Mouse (Mus musculus) neural tube, embryonic 12.5 days (tissue): ENCODE results near the gene Fbxl21. TPM values are rescaled to one million over a fixed set of nuclear protein-coding genes. Genes with fewer than 3 reads are reported as not detected.

Experiments used
- ATAC-seq: fragments of 200-750 bp; cut with Nextera tagmentation; 2 replicates; pipeline ENCODE4 v1.8.0; 2017; ENCODE audit warnings: low read depth, mild to moderate bottlenecking, moderate TSS enrichment, moderate library complexity; ENCODE audit not compliant: low FRiP score
- H3K27ac ChIP-seq: fragments of 300-500 bp; sonication (generic); 2 replicates; pipeline ENCODE4 v1.5.1; 2016
- H3K27me3 ChIP-seq: fragments of 300-500 bp; sonication (generic); replicated peaks from 2 replicates; pipeline ENCODE4 v1.6.1; 2016; ENCODE audit warnings: mild to moderate bottlenecking
- H3K36me3 ChIP-seq: fragments of 300-500 bp; sonication (generic); 2 replicates; pipeline ENCODE4 v1.6.1; 2016; ENCODE audit warnings: mild to moderate bottlenecking
- H3K4me1 ChIP-seq: fragments of 300-500 bp; sonication (generic); 2 replicates; pipeline ENCODE4 v1.6.1; 2016
- H3K4me2 ChIP-seq: fragments of 300-500 bp; sonication (generic); replicated peaks from 2 replicates; pipeline ENCODE4 v1.6.1; 2016; ENCODE audit warnings: mild to moderate bottlenecking
- H3K4me3 ChIP-seq: fragments of 300-500 bp; sonication (generic); 2 replicates; pipeline ENCODE4 v1.5.1; 2016
- H3K9ac ChIP-seq: fragments of 300-500 bp; sonication (generic); 2 replicates; pipeline ENCODE4 v1.6.1; 2016; ENCODE audit warnings: mild to moderate bottlenecking
- H3K9me3 ChIP-seq: fragments of 300-500 bp; sonication (generic); 2 replicates; pipeline ENCODE4 v1.6.1; 2016; ENCODE audit warnings: mild to moderate bottlenecking
- WGBS: fragments of 180-500 bp; shearing (Covaris S2); methylation state at CpG from one replicate; pipeline ENCODE4 v1.1.7; 2016; 5-methylcytosine and 5-hydroxymethylcytosine counted together
- polyA plus RNA-seq: library from polyadenylated mRNA; unstranded; fragments of >200 nt; fragmentation: Nextera tagmentation; extraction: Ambion mirVana; gene quantifications from 2 replicates; pipeline ENCODE4 v1.2.1, GENCODE M21; 2016

The Fbxl21 gene
- polyA plus RNA-seq, 1 experiment from 2014 or later: 4.1 TPM

- no peaks in the 10 kb centered on the region for H3K36me3 ChIP-seq
- H3K27ac ChIP-seq: no peak overlapping the region
- H3K9me3 ChIP-seq: 0 out of 2 replicates have a peak, but pooled peaks cover 7% of the 10 kb centered on the region
- H3K4me1 ChIP-seq: no peaks in the 10 kb centered on the region
- no peak overlapping the region for H3K4me3 ChIP-seq
- no peak overlapping the region for H3K4me2 ChIP-seq
- WGBS: 91% methylated on average over 12 of the region's 12 CpGs
- no peak overlapping the region for H3K9ac ChIP-seq
- ATAC-seq: no peak
- H3K27me3 ChIP-seq: no peaks in the 10 kb centered on the region
These were observed 14.8 kb downstream of the Fbxl21 start for GRCm38 (mm10) chr13:56537026-56537425.

- no peak for ATAC-seq
- no peak overlapping the region for H3K4me2 ChIP-seq
- H3K4me3 ChIP-seq: no peak overlapping the region
- H3K9ac ChIP-seq: no peak overlapping the region
- no peaks in the 10 kb centered on the region for H3K36me3 ChIP-seq
- no peaks in the 10 kb centered on the region for H3K9me3 ChIP-seq
- no peak overlapping the region for H3K27ac ChIP-seq
- WGBS: 94% methylated on average over 4 of the region's 4 CpGs
- H3K27me3 ChIP-seq: no peaks in the 10 kb centered on the region
- no peaks in the 10 kb centered on the region for H3K4me1 ChIP-seq
These were observed 17.6 kb downstream of the Fbxl21 start for GRCm38 (mm10) chr13:56539846-56540245.

- H3K4me3 ChIP-seq: no peak overlapping the region
- no peaks in the 10 kb centered on the region for H3K4me1 ChIP-seq
- no peaks in the 10 kb centered on the region for H3K36me3 ChIP-seq
- no peak overlapping the region for H3K4me2 ChIP-seq
- no peak overlapping the region for H3K9ac ChIP-seq
- no peak for ATAC-seq
- H3K27ac ChIP-seq: no peak overlapping the region
- no peaks in the 10 kb centered on the region for H3K9me3 ChIP-seq
- 64% methylated on average over 9 of the region's 9 CpGs for WGBS
- no peaks in the 10 kb centered on the region for H3K27me3 ChIP-seq
These were observed 21.5 kb downstream of the Fbxl21 start for GRCm38 (mm10) chr13:56543805-56544204.

GRCm38 (mm10) chr13:56544956-56545355 is 22.7 kb downstream of the Fbxl21 start:
- Histone ChIP-seq H3K27ac (no peak overlapping the region), H3K36me3 (no peaks in the 10 kb centered on the region), H3K4me2 (no peak overlapping the region), H3K4me1 (no peaks in the 10 kb centered on the region), H3K4me3 (no peak overlapping the region), H3K27me3 (no peaks in the 10 kb centered on the region), H3K9me3 (no peaks in the 10 kb centered on the region), H3K9ac (no peak overlapping the region)
- 63% methylated on average over 3 of the region's 3 CpGs for WGBS
- ATAC-seq: no peak

- no peak within 1 kb of the TSS for H3K9ac ChIP-seq
- H3K27me3 ChIP-seq: no peaks in the 10 kb centered on the region
- H3K4me2 ChIP-seq: no peak within 1 kb of the TSS
- H3K27ac ChIP-seq: no peak within 1 kb of the TSS
- 60% methylated on average over 9 of the region's 9 CpGs for WGBS
- H3K4me1 ChIP-seq: no peaks in the 10 kb centered on the region
- H3K36me3 ChIP-seq: no peaks in the 10 kb centered on the region
- no peak within 1 kb of the TSS for H3K4me3 ChIP-seq
- ATAC-seq: no peak
- no peaks in the 10 kb centered on the region for H3K9me3 ChIP-seq
These were observed 26.1 kb downstream of the Fbxl21 start, which contains the start of gene Lect2 for GRCm38 (mm10) chr13:56548401-56548800. TSS of gene Lect2 (minus strand) at chr13:56548502.

- no peak for ATAC-seq
- H3K27ac ChIP-seq: no peak overlapping the region
- WGBS: 75% methylated on average over 4 of the region's 4 CpGs
- no peaks in the 10 kb centered on the region for H3K9me3 ChIP-seq
- no peak overlapping the region for H3K4me2 ChIP-seq
- no peaks in the 10 kb centered on the region for H3K4me1 ChIP-seq
- no peaks in the 10 kb centered on the region for H3K36me3 ChIP-seq
- H3K4me3 ChIP-seq: no peak overlapping the region
- H3K27me3 ChIP-seq: no peaks in the 10 kb centered on the region
- H3K9ac ChIP-seq: no peak overlapping the region
These were observed 27.1 kb downstream of the Fbxl21 start for GRCm38 (mm10) chr13:56549364-56549763.

GRCm38 (mm10) chr13:56550574-56550973 is 28.3 kb downstream of the Fbxl21 start:
- H3K4me3 ChIP-seq: no peak overlapping the region
- H3K27ac ChIP-seq: no peak overlapping the region
- H3K4me1 ChIP-seq: no peaks in the 10 kb centered on the region
- H3K4me2 ChIP-seq: no peak overlapping the region
- no peaks in the 10 kb centered on the region for H3K36me3 ChIP-seq
- no peak overlapping the region for H3K9ac ChIP-seq
- no peak for ATAC-seq
- WGBS: 6% methylated on average over 1 of the region's 1 CpGs
- no peaks in the 10 kb centered on the region for H3K9me3 ChIP-seq
- no peaks in the 10 kb centered on the region for H3K27me3 ChIP-seq

- WGBS: 76% methylated on average over 6 of the region's 6 CpGs
- Histone ChIP-seq H3K36me3 (no peaks in the 10 kb centered on the region), H3K4me2 (no peak overlapping the region), H3K9ac (no peak overlapping the region), H3K27ac (no peak overlapping the region), H3K27me3 (no peaks in the 10 kb centered on the region), H3K9me3 (no peaks in the 10 kb centered on the region), H3K4me1 (no peaks in the 10 kb centered on the region), H3K4me3 (no peak overlapping the region)
- no peak for ATAC-seq
These were observed 29.4 kb downstream of the Fbxl21 start for GRCm38 (mm10) chr13:56551661-56552060.

GRCm38 (mm10) chr13:56553923-56554322 is 31.7 kb downstream of the Fbxl21 start:
- ATAC-seq: no peak
- no peaks in the 10 kb centered on the region for H3K27me3 ChIP-seq
- no peaks in the 10 kb centered on the region for H3K9me3 ChIP-seq
- H3K4me3 ChIP-seq: no peak overlapping the region
- no peak overlapping the region for H3K4me2 ChIP-seq
- H3K4me1 ChIP-seq: 0 out of 2 replicates have a peak, but pooled peaks cover 2% of the 10 kb centered on the region
- WGBS: 50% methylated on average over 2 of the region's 2 CpGs
- no peaks in the 10 kb centered on the region for H3K36me3 ChIP-seq
- H3K27ac ChIP-seq: no peak overlapping the region
- no peak overlapping the region for H3K9ac ChIP-seq

- Histone ChIP-seq H3K4me3 (no peak overlapping the region), H3K36me3 (no peaks in the 10 kb centered on the region), H3K27ac (no peak overlapping the region), H3K9ac (no peak overlapping the region), H3K4me2 (no peak overlapping the region), H3K9me3 (no peaks in the 10 kb centered on the region), H3K4me1 (0 out of 2 replicates have a peak, but pooled peaks cover 2% of the 10 kb centered on the region), H3K27me3 (no peaks in the 10 kb centered on the region)
- ATAC-seq: no peak
- WGBS: 4% methylated on average over 2 of the region's 2 CpGs
These were observed 32.1 kb downstream of the Fbxl21 start for GRCm38 (mm10) chr13:56554409-56554808.

- Histone ChIP-seq H3K9me3 (no peaks in the 10 kb centered on the region), H3K4me1 (0 out of 2 replicates have a peak, but pooled peaks cover 2% of the 10 kb centered on the region), H3K36me3 (no peaks in the 10 kb centered on the region), H3K27me3 (no peaks in the 10 kb centered on the region), H3K9ac (no peak overlapping the region), H3K27ac (no peak overlapping the region), H3K4me2 (no peak overlapping the region), H3K4me3 (no peak overlapping the region)
- no peak for ATAC-seq
- WGBS: 10% methylated on average over 1 of the region's 1 CpGs
These were observed 33.7 kb downstream of the Fbxl21 start for GRCm38 (mm10) chr13:56555957-56556356.

- Histone ChIP-seq H3K27ac (no peak overlapping the region), H3K4me3 (no peak overlapping the region), H3K9ac (no peak overlapping the region), H3K4me1 (0 out of 2 replicates have a peak, but pooled peaks cover 2% of the 10 kb centered on the region), H3K36me3 (no peaks in the 10 kb centered on the region), H3K4me2 (no peak overlapping the region), H3K27me3 (no peaks in the 10 kb centered on the region), H3K9me3 (no peaks in the 10 kb centered on the region)
- ATAC-seq: no peak
- WGBS: 83% methylated on average over 3 of the region's 3 CpGs
These were observed 34.4 kb downstream of the Fbxl21 start for GRCm38 (mm10) chr13:56556701-56557100.

- Histone ChIP-seq H3K9me3 (no peaks in the 10 kb centered on the region), H3K36me3 (no peaks in the 10 kb centered on the region), H3K4me3 (no peak overlapping the region), H3K9ac (no peak overlapping the region), H3K27me3 (no peaks in the 10 kb centered on the region), H3K27ac (no peak overlapping the region), H3K4me2 (no peak overlapping the region), H3K4me1 (0 out of 2 replicates have a peak, but pooled peaks cover 2% of the 10 kb centered on the region)
- ATAC-seq: no peak
- 48% methylated on average over 3 of the region's 3 CpGs for WGBS
These were observed 36.5 kb downstream of the Fbxl21 start for GRCm38 (mm10) chr13:56558811-56559210.
